Mouse (Mus musculus) megakaryocyte, embryonic 14.5 days (primary cell): Measurements from ENCODE around the gene Tmem121b. TPM values are rescaled to one million over a fixed set of nuclear protein-coding genes. Genes with fewer than 3 reads are reported as not detected.
A peak's percentile ranks its signal among the peaks of the same experiment; 100 is the strongest.

Experiments
- H3K27me3 ChIP-seq: replicated peaks from 2 replicates; pipeline ENCODE3; 2012; ENCODE audit warnings: inconsistent platforms
- H3K36me3 ChIP-seq: replicated peaks from 2 replicates; pipeline ENCODE3; 2012; ENCODE audit warnings: low read length, inconsistent platforms, mixed read lengths
- H3K4me1 ChIP-seq: 2 replicates; pipeline ENCODE4 v1.6.1; 2012; ENCODE audit warnings: inconsistent platforms
- H3K4me3 ChIP-seq: replicated peaks from 2 replicates; pipeline ENCODE3; 2012; ENCODE audit warnings: moderate library complexity, mild to moderate bottlenecking, inconsistent platforms
- H3K9me3 ChIP-seq: 2 replicates; pipeline ENCODE4 v1.6.1; 2012; ENCODE audit warnings: inconsistent platforms
- FLI1 ChIP-seq: IDR thresholded peaks from 2 replicates; pipeline ENCODE4 v1.6.1; 2012; ENCODE audit warnings: low read length, inconsistent platforms, mixed read lengths
- GATA1 ChIP-seq: IDR thresholded peaks from 3 replicates; pipeline ENCODE4 v1.6.1; 2012; ENCODE audit warnings: mixed read lengths, low read length, inconsistent platforms, borderline replicate concordance
- polyA plus RNA-seq: library from polyadenylated mRNA; stranded (reverse); fragments of >175 nt; gene quantifications from 2 replicates; pipeline ENCODE4 v1.2.3, GENCODE M21; 2012; ENCODE audit warnings: low replicate concordance; ENCODE audit not compliant: insufficient read depth

Gene Tmem121b
- 1.1 TPM in 1 of 2 replicates, not detected in the other for polyA plus RNA-seq

- peaks cover 71% of the 10 kb centered on the region for H3K27me3 ChIP-seq
- TF ChIP-seq FLI1 (no peak), GATA1 (no peak)
- H3K4me1 ChIP-seq: peaks cover 63% of the 10 kb centered on the region
- H3K4me3 ChIP-seq: peak within 1 kb of the TSS; percentile 91
- H3K36me3 ChIP-seq: no peaks in the 10 kb centered on the region
- peaks cover 6% of the 10 kb centered on the region; the same call in 1 of the 2 replicates for H3K9me3 ChIP-seq
These were observed at the start of gene Tmem121b for GRCm38 (mm10) chr6:120493374-120494181. Tmem121b (minus strand) TSS chr6:120493807.

- Histone ChIP-seq H3K9me3 (peaks cover 19% of the 10 kb centered on the region), H3K4me1 (peaks cover 17% of the 10 kb centered on the region), H3K27me3 (peaks cover 24% of the 10 kb centered on the region), H3K36me3 (no peaks in the 10 kb centered on the region), H3K4me3 (no peak overlapping the region)
- TF ChIP-seq GATA1 (no peak), FLI1 (no peak)
These were observed 48.5 kb upstream of the Tmem121b start for GRCm38 (mm10) chr6:120542061-120542460.

- Histone ChIP-seq H3K27me3 (peaks cover 23% of the 10 kb centered on the region), H3K9me3 (peaks cover 19% of the 10 kb centered on the region), H3K4me3 (no peak overlapping the region), H3K4me1 (peaks cover 17% of the 10 kb centered on the region), H3K36me3 (no peaks in the 10 kb centered on the region)
- no peak for TF ChIP-seq GATA1
- TF ChIP-seq FLI1: no peak
These were observed 47.8 kb upstream of the Tmem121b start for GRCm38 (mm10) chr6:120541386-120541785.

- H3K9me3 ChIP-seq: peaks cover 14% of the 10 kb centered on the region
- no peak for TF ChIP-seq GATA1
- no peak for TF ChIP-seq FLI1
- peaks cover 25% of the 10 kb centered on the region for H3K27me3 ChIP-seq
- peaks cover 17% of the 10 kb centered on the region for H3K4me1 ChIP-seq
- no peak overlapping the region for H3K4me3 ChIP-seq
- H3K36me3 ChIP-seq: no peaks in the 10 kb centered on the region
These were observed 46.2 kb upstream of the Tmem121b start for GRCm38 (mm10) chr6:120539781-120540231.

GRCm38 (mm10) chr6:120539132-120539759, 45.6 kb upstream of the Tmem121b start:
- TF ChIP-seq GATA1: no peak
- TF ChIP-seq FLI1: no peak
- Histone ChIP-seq H3K27me3 (peaks cover 24% of the 10 kb centered on the region), H3K4me3 (peak overlapping the region; percentile 83), H3K4me1 (peaks cover 17% of the 10 kb centered on the region), H3K9me3 (0 out of 2 replicates have a peak, but pooled peaks cover 8% of the 10 kb centered on the region), H3K36me3 (no peaks in the 10 kb centered on the region)

GRCm38 (mm10) chr6:120536337-120536736, 42.7 kb upstream of the Tmem121b start:
- Histone ChIP-seq H3K4me1 (peaks cover 27% of the 10 kb centered on the region), H3K27me3 (peaks cover 21% of the 10 kb centered on the region), H3K36me3 (no peaks in the 10 kb centered on the region), H3K9me3 (no peaks in the 10 kb centered on the region), H3K4me3 (no peak overlapping the region)
- no peak for TF ChIP-seq FLI1
- TF ChIP-seq GATA1: no peak

- no peaks in the 10 kb centered on the region for H3K9me3 ChIP-seq
- peaks cover 10% of the 10 kb centered on the region for H3K27me3 ChIP-seq
- TF ChIP-seq GATA1: no peak
- no peak for TF ChIP-seq FLI1
- no peak overlapping the region for H3K4me3 ChIP-seq
- H3K36me3 ChIP-seq: peaks cover 6% of the 10 kb centered on the region
- peaks cover 43% of the 10 kb centered on the region for H3K4me1 ChIP-seq
These were observed 39.0 kb upstream of the Tmem121b start for GRCm38 (mm10) chr6:120532594-120532993.

GRCm38 (mm10) chr6:120531020-120531965, 37.7 kb upstream of the Tmem121b start, which contains the start of gene Hdhd5:
Hdhd5 (minus strand) TSS chr6:120531319.
- Histone ChIP-seq H3K4me1 (peaks cover 56% of the 10 kb centered on the region), H3K9me3 (no peaks in the 10 kb centered on the region), H3K4me3 (peak within 1 kb of the TSS; percentile 95), H3K36me3 (peaks cover 9% of the 10 kb centered on the region), H3K27me3 (peaks cover 10% of the 10 kb centered on the region)
- no peak for TF ChIP-seq GATA1
- no peak for TF ChIP-seq FLI1

- Histone ChIP-seq H3K4me1 (peaks cover 61% of the 10 kb centered on the region), H3K9me3 (no peaks in the 10 kb centered on the region), H3K4me3 (no peak overlapping the region), H3K27me3 (peaks cover 2% of the 10 kb centered on the region), H3K36me3 (peaks cover 17% of the 10 kb centered on the region)
- TF ChIP-seq FLI1 (no peak), GATA1 (no peak)
These were observed 35.5 kb upstream of the Tmem121b start for GRCm38 (mm10) chr6:120529123-120529522.
